8 mouse cellular contexts compared by ENCODE assay signal in genomic region chr5:112394779-112395443, GRCm38 (mm10). TPM values are rescaled to one million over a fixed set of nuclear protein-coding genes. Genes with fewer than 3 reads are reported as not detected.
DNase-seq lines count a peak whose midpoint lies in the region; ATAC-seq and TF ChIP-seq lines count a peak whose summit lies in the region.

TSS of gene Asphd2 (minus strand) at chr5:112394866.

- H3K27ac ChIP-seq in thymus, adult 2 months (ENCODE audit: control insufficient read depth, insufficient read depth, low read length) = no peak within 1 kb of the TSS
- no peak within 1 kb of the TSS for H3K27ac ChIP-seq in liver, embryonic 12.5 days

- no peak for DNase-seq in thymus, adult 2 months
- no peak for DNase-seq in thymus, postnatal 14 days
- DNase-seq in embryo, embryonic 10.5 days (ENCODE audit: low spot score) = peak; percentile 90
- peak; percentile 45 for DNase-seq in kidney, postnatal 14 days
- peak; percentile 29 for DNase-seq in ovary, postnatal 14 days (ENCODE audit: low spot score)
- DNase-seq in thymus, postnatal 36 days = no peak

- peaks cover 12% of the 10 kb centered on the region; the same call in 1 of the 2 replicates for H3K27me3 ChIP-seq in thymus, adult 2 months (ENCODE audit: control insufficient read depth, insufficient read depth, low read length)
- peaks cover 79% of the 10 kb centered on the region for H3K27me3 ChIP-seq in liver, embryonic 12.5 days (replicated peaks)

- peaks cover 5% of the 10 kb centered on the region; the same call in 1 of the 2 replicates for H3K4me1 ChIP-seq in thymus, adult 2 months (replicated peaks; ENCODE audit: control insufficient read depth, insufficient read depth, low read length)
- H3K4me1 ChIP-seq in liver, embryonic 12.5 days = no peaks in the 10 kb centered on the region

- peak; percentile 40 for ATAC-seq in granulocyte monocyte progenitor cell, adult 5-6 weeks (replicated peaks; ENCODE audit: poor library complexity, severe bottlenecking)
- peak; percentile 40; the same call in 1 of the 2 replicates for ATAC-seq in liver, embryonic 12.5 days

- TF ChIP-seq CTCF in thymus, adult 2 months (IDR thresholded peaks at IDR 0.05; ENCODE audit: borderline replicate concordance, control insufficient read depth, extremely low read depth, insufficient read depth, low read length, poor library complexity) = no peak

- peak within 1 kb of the TSS; percentile 15 for H3K4me3 ChIP-seq in thymus, adult 2 months (ENCODE audit: control insufficient read depth, insufficient read depth, low read length)
- H3K4me3 ChIP-seq in liver, embryonic 12.5 days = peak within 1 kb of the TSS; percentile 50

- H3K4me2 ChIP-seq in liver, embryonic 12.5 days = peak within 1 kb of the TSS; percentile 65

- no peaks in the 10 kb centered on the region for H3K9me3 ChIP-seq in liver, embryonic 12.5 days (replicated peaks)

- H3K9ac ChIP-seq in liver, embryonic 12.5 days = no peak within 1 kb of the TSS

- H3K36me3 ChIP-seq in thymus, adult 2 months (ENCODE audit: control insufficient read depth, insufficient read depth, low read length) = no peaks in the 10 kb centered on the region
- no peaks in the 10 kb centered on the region for H3K36me3 ChIP-seq in liver, embryonic 12.5 days

- TF ChIP-seq POLR2A in thymus, adult 2 months (IDR thresholded peaks at IDR 0.05; ENCODE audit: control insufficient read depth, extremely low read depth, insufficient read depth, low read length, poor library complexity) = no peak

- WGBS in thymus, adult 2 months = 8% methylated on average over 55 of the region's 67 CpGs
- WGBS in liver, embryonic 12.5 days (ENCODE audit: insufficient replicate concordance) = 4% methylated on average over 56 of the region's 67 CpGs

RNA-seq across cellular contexts. Expression of gene Asphd2, which starts in this region (rescaled TPM):
- polyA plus RNA-seq in thymus, adult 2 months (2012; rRNA removed) = 0.05 and 0.67 TPM in 2 replicates
- not detected in 2 replicates for total RNA-seq in granulocyte monocyte progenitor cell, adult 5-6 weeks (2014; fragmentation: Nextera tagmentation)
- not detected in 2 replicates for total RNA-seq in granulocyte monocyte progenitor cell, adult 5-6 weeks (2017)
- polyA plus RNA-seq in liver, embryonic 12.5 days (2016; fragmentation: Nextera tagmentation; extraction: Ambion mirVana) = 0.93 and 1.1 TPM in 2 replicates

Comparison
In these comparisons a context has a peak if more than half of its experiments do, and no peak if none do; other contexts are left out.
1. Peak in ATAC-seq in granulocyte monocyte progenitor cell, adult 5-6 weeks; RNA of the gene not detected or under 1 TPM.
2. DNase-seq: peak in embryo, embryonic 10.5 days (single experiment), kidney, postnatal 14 days (single experiment) and ovary, postnatal 14 days (single experiment); none in thymus, adult 2 months (single experiment), thymus, postnatal 14 days (single experiment) and thymus, postnatal 36 days (0 of 2).